Mouse (Mus musculus) small intestine, adult 2 months (tissue): ENCODE data around the gene Yes1. TPM values are rescaled to one million over a fixed set of nuclear protein-coding genes. Genes with fewer than 3 reads are reported as not detected.

ENCODE experiments used
- H3K27ac ChIP-seq: fragments of 200-500 bp; 2 replicates; pipeline ENCODE4 v1.5.1; 2012; ENCODE audit warnings: low read depth, low read length, control low read depth, inconsistent platforms; ENCODE audit not compliant: insufficient read depth
- H3K27me3 ChIP-seq: fragments of 200-500 bp; 2 replicates; pipeline ENCODE4 v1.6.1; 2012; ENCODE audit warnings: mild to moderate bottlenecking, moderate library complexity, low read length, inconsistent platforms; ENCODE audit not compliant: control insufficient read depth, insufficient read depth
- H3K36me3 ChIP-seq: fragments of 200-500 bp; 2 replicates; pipeline ENCODE4 v1.6.1; 2012; ENCODE audit warnings: mild to moderate bottlenecking, low read length, control low read depth, inconsistent platforms; ENCODE audit not compliant: control insufficient read depth, insufficient read depth
- H3K4me1 ChIP-seq: fragments of 200-500 bp; 2 replicates; pipeline ENCODE4 v1.6.1; 2012; ENCODE audit warnings: low read length, inconsistent platforms, mixed read lengths; ENCODE audit not compliant: control insufficient read depth, insufficient read depth, insufficient read length
- H3K4me3 ChIP-seq: fragments of 200-500 bp; 2 replicates; pipeline ENCODE4 v1.5.1; 2012; ENCODE audit warnings: low read depth, mild to moderate bottlenecking, control low read depth, inconsistent platforms, low read length, moderate library complexity
- CTCF ChIP-seq: fragments of 200-500 bp; IDR thresholded peaks from 2 replicates; pipeline ENCODE4 v1.5.1; 2012; ENCODE audit warnings: low read depth, mild to moderate bottlenecking, control low read depth, inconsistent platforms, low read length, moderate library complexity, mixed read lengths; ENCODE audit not compliant: insufficient replicate concordance, insufficient read length; ENCODE audit errors: extremely low read depth
- POLR2A ChIP-seq: fragments of 200-500 bp; IDR thresholded peaks from 2 replicates; pipeline ENCODE4 v1.6.1; 2012; ENCODE audit warnings: low read depth, mild to moderate bottlenecking, control low read depth, inconsistent platforms, low read length, moderate library complexity
- WGBS: fragments of 180-500 bp; shearing (Covaris S2); methylation state at CpG from one replicate; pipeline ENCODE4 v1.1.7; 2018; 5-methylcytosine and 5-hydroxymethylcytosine counted together
- polyA plus RNA-seq: library from polyadenylated mRNA; depleted of rRNA; stranded (reverse); fragments of >200 nt; gene quantifications from 2 replicates; pipeline ENCODE4 v1.2.3, GENCODE M21; 2012; rRNA removed

The Yes1 gene
- 2.2 and 5.0 TPM in 2 replicates for polyA plus RNA-seq

- no peaks in the 10 kb centered on the region; the same call in 1 of the 2 replicates for H3K4me1 ChIP-seq
- no peaks in the 10 kb centered on the region for H3K36me3 ChIP-seq
- WGBS: 1% methylated on average over 56 of the region's 69 CpGs
- TF ChIP-seq POLR2A (peak; percentile 65), CTCF (no peak)
- H3K27ac ChIP-seq: peak within 1 kb of the TSS; percentile 74
- H3K27me3 ChIP-seq: no peaks in the 10 kb centered on the region
- peak within 1 kb of the TSS; percentile 85 for H3K4me3 ChIP-seq
Measured at GRCm38 (mm10) chr5:32610801-32611340, at the start of gene Yes1. Gene Yes1, plus strand, starts transcription at chr5:32611171.

GRCm38 (mm10) chr5:32564697-32565096, 46.3 kb upstream of the Yes1 start:
- Histone ChIP-seq H3K4me1 (no peaks in the 10 kb centered on the region), H3K27ac (no peak overlapping the region), H3K27me3 (no peaks in the 10 kb centered on the region), H3K4me3 (no peak overlapping the region), H3K36me3 (no peaks in the 10 kb centered on the region)
- no peak for TF ChIP-seq CTCF
- WGBS: 17% methylated on average over 1 of the region's 1 CpGs

DNA sequence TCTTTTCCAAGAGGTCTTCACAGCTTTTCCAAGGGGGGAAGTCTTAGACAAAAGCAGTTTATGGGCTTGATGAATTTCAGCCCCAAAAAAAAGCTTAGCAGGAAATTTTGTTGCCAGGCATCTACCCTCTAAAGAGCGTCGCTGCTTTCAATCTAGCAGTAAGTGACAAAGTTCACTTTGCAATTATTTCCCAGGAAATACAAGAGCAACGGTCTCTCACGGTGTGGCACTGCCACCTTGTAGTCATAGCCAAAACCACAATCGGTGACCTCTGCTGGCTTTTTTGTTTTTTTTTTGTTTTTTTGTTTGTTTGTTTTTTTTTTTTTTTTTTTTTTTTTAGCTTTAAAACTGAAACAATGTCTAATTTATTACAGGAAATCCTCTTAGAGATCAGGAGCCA, 39.2 kb upstream of the Yes1 start:
- Histone ChIP-seq H3K4me1 (peaks cover 4% of the 10 kb centered on the region; the same call in 1 of the 2 replicates), H3K36me3 (no peaks in the 10 kb centered on the region), H3K27me3 (no peaks in the 10 kb centered on the region), H3K27ac (no peak overlapping the region), H3K4me3 (no peak overlapping the region)
- 19% methylated on average over 5 of the region's 5 CpGs for WGBS
- TF ChIP-seq CTCF (no peak), POLR2A (no peak)

GRCm38 (mm10) chr5:32588136-32588535, 22.8 kb upstream of the Yes1 start:
- Histone ChIP-seq H3K27ac (no peak overlapping the region), H3K36me3 (no peaks in the 10 kb centered on the region), H3K4me3 (no peak overlapping the region), H3K27me3 (no peaks in the 10 kb centered on the region), H3K4me1 (peaks cover 2% of the 10 kb centered on the region; the same call in 1 of the 2 replicates)
- TF ChIP-seq POLR2A (no peak), CTCF (peak; percentile 73; the same call in 1 of the 2 replicates)
- WGBS: 12% methylated on average over 5 of the region's 5 CpGs

DNA sequence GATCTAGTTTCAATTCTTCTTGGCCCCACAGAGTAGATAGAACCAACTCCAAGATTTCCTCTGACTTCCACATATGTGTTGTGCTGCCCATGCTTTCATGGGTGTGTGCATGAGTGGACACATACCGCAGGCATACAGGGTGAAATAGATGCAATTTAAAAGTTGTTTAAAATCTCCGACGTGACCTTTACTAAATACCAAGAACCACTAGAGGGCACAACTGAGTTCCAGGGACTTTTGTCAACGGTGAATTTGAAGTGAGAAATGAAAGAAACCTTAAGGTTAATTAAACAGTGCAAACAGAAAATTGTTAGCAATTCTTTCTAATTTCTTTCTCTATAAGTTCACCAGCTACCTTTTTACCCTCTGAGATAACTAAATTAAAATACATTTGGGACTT, 17.2 kb upstream of the Yes1 start:
- TF ChIP-seq CTCF (no peak), POLR2A (no peak)
- H3K27me3 ChIP-seq: no peaks in the 10 kb centered on the region
- no peak overlapping the region for H3K4me3 ChIP-seq
- no peaks in the 10 kb centered on the region for H3K36me3 ChIP-seq
- no peaks in the 10 kb centered on the region for H3K4me1 ChIP-seq
- no peak overlapping the region for H3K27ac ChIP-seq
- 4% methylated on average over 4 of the region's 4 CpGs for WGBS

DNA sequence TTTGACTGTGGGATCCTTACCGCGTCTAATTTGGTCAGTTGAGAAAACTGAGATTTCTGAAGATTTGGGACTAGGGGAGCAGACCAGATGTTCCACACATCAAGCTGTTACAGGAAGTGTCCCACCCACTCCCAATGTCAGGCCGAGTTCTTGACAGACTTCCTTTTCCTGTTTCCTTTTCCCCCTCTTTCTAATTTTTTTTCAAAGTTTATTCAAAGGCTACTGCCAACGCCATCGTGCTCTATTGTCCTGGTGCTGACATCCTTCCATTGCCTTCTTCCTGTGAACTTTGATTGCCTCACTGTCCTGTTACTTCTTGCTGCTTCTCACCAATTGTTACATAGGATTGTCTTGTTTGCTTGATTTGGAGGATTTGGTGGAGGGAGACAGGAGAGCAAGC, 16.6 kb upstream of the Yes1 start:
- WGBS: 68% methylated on average over 5 of the region's 5 CpGs
- H3K4me3 ChIP-seq: no peak overlapping the region

DNA sequence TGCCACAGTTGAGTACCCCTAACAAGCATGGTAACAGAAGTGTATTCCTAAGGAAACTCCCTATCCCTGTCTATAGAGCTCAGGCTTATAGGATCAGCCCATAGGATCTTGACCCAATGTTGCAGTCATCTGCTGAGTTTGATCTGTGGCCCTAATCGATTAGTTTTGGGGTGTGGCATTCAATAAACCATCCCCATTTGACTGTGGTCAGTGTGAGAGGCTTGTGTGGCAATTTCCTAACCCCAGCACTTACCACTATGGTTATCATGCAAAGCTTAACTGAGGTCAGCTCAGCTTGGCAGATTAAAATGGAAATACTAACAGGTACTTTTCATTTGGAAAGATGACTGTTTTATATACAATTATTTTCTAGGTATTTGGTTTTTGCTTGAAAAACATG, 5.1 kb upstream of the Yes1 start:
- H3K36me3 ChIP-seq: no peaks in the 10 kb centered on the region
- TF ChIP-seq POLR2A (no peak), CTCF (no peak)
- H3K4me3 ChIP-seq: no peak overlapping the region
- WGBS: 35% methylated on average over 1 of the region's 1 CpGs
- no peak overlapping the region for H3K27ac ChIP-seq
- no peaks in the 10 kb centered on the region for H3K27me3 ChIP-seq
- H3K4me1 ChIP-seq: no peaks in the 10 kb centered on the region; the same call in 1 of the 2 replicates

More for the DNA sequence above, 16.6 kb upstream of the Yes1 start:
- no peak for TF ChIP-seq POLR2A
- TF ChIP-seq CTCF: no peak
- Histone ChIP-seq H3K27me3 (no peaks in the 10 kb centered on the region), H3K4me1 (no peaks in the 10 kb centered on the region), H3K27ac (no peak overlapping the region), H3K36me3 (no peaks in the 10 kb centered on the region)
